Comparison of ENCODE assay signal across 9 mouse cellular contexts in the genomic region with DNA sequence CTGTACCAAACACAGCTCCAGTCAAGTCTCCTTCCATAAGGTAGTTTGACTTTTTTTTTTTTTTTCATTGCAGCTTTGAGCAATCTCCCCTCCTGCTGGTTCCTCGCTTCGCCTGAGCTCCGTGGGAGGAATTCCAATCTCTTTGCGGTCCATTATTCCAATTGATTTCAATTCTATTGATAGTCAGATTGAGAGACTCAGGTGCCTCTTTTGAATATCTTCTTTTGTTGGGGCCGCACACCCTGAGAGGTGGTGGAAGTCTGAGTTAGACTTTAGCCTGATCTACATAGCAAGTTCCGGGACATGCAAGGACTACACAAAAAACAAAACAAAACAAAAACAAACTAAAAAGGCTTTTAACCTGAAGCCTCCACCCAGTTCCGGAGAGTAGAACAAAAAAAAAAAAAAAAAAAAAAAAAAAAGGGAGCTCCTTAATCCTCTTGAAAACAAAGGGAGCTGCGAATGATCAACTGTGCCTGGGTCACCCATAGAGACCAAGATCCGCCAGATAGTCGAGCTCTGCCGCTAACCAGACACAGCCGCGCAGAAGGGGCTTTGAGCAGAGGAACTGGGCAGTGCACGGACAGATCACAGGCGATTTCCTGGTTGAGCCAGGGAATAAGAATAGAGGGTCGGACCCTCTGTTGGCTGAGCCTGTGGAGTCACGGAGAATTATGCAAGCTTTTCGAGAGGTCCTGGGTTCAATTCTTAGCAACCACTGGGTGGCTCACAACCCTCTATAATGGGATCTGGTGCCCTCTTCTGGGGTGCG. TPM values are rescaled to one million over a fixed set of nuclear protein-coding genes. Genes with fewer than 3 reads are reported as not detected.
DNase-seq lines count a peak whose midpoint lies in the region; ATAC-seq and TF ChIP-seq lines count a peak whose summit lies in the region.
"Had no signal": no experiment of that assay in that cellular context is flagged by ENCODE, and none has a peak within 500 bp of the region (broad histone marks: within the 10 kb centered on the region; RNA-seq: fewer than 3 reads in every experiment).

No protein-coding gene starts in this region.

- H3K4me3 ChIP-seq in lung, adult 2 months (replicated peaks; ENCODE audit: extremely low read depth, low read depth, low read length): no peak overlapping the region
- 0 out of 2 replicates have a peak overlapping the region, but pooled peaks have one; percentile 4 for H3K4me3 ChIP-seq in hindbrain, embryonic 13.5 days
- no peak overlapping the region for H3K4me3 ChIP-seq in neural tube, embryonic 13.5 days

- WGBS in lung, adult 2 months: 23% methylated on average over 19 of the region's 19 CpGs
- 5% methylated on average over 19 of the region's 19 CpGs for WGBS in hindbrain, embryonic 13.5 days
- WGBS in neural tube, embryonic 13.5 days: 11% methylated on average over 19 of the region's 19 CpGs

- DNase-seq in lung, adult 2 months: peak; percentile 6
- DNase-seq in lung, postnatal 14 days: no peak
- peak; percentile 36 for DNase-seq in embryo, embryonic 11 days
- DNase-seq in right cerebral cortex, postnatal 36 days (ENCODE audit: low spot score in 2 of 2): no peak
- no peak for DNase-seq in kidney, adult 18-20 months

- H3K36me3 ChIP-seq in hindbrain, embryonic 13.5 days: no peaks in the 10 kb centered on the region
- no peaks in the 10 kb centered on the region for H3K36me3 ChIP-seq in neural tube, embryonic 13.5 days

- no peak for TF ChIP-seq CTCF in lung, adult 2 months (IDR thresholded peaks at IDR 0.05; ENCODE audit: insufficient read depth, low read length)

- no peak for TF ChIP-seq POLR2A in lung, adult 2 months (IDR thresholded peaks at IDR 0.05; ENCODE audit: borderline replicate concordance, extremely low read depth, low read depth, low read length)

- H3K9me3 ChIP-seq in hindbrain, embryonic 13.5 days: no peaks in the 10 kb centered on the region
- H3K9me3 ChIP-seq in neural tube, embryonic 13.5 days: no peaks in the 10 kb centered on the region

- H3K9ac ChIP-seq in hindbrain, embryonic 13.5 days: no peak overlapping the region
- H3K9ac ChIP-seq in neural tube, embryonic 13.5 days: no peak overlapping the region

- no peaks in the 10 kb centered on the region for H3K4me1 ChIP-seq in lung, adult 2 months (ENCODE audit: control insufficient read depth, insufficient read depth, low read length)
- no peaks in the 10 kb centered on the region for H3K4me1 ChIP-seq in hindbrain, embryonic 13.5 days (replicated peaks)
- no peaks in the 10 kb centered on the region for H3K4me1 ChIP-seq in neural tube, embryonic 13.5 days (replicated peaks)

- H3K27ac ChIP-seq in hindbrain, embryonic 13.5 days: no peak overlapping the region
- no peak overlapping the region for H3K27ac ChIP-seq in neural tube, embryonic 13.5 days (replicated peaks)

- H3K27me3 ChIP-seq in hindbrain, embryonic 13.5 days: no peaks in the 10 kb centered on the region
- H3K27me3 ChIP-seq in neural tube, embryonic 13.5 days: no peaks in the 10 kb centered on the region

- no peak for ATAC-seq in hindbrain, embryonic 13.5 days (ENCODE audit: low FRiP score)
- ATAC-seq in neural tube, embryonic 13.5 days (ENCODE audit: low read depth): no peak
- no peak for ATAC-seq in CD4-positive, CD25-positive, alpha-beta regulatory T cell, adult 4 months
- ATAC-seq: activated CD4-positive, CD25-positive, alpha-beta regulatory T cell, adult 4 months had no signal

- peak overlapping the region; percentile 36 for H3K4me2 ChIP-seq in hindbrain, embryonic 13.5 days
- peak overlapping the region; percentile 6 for H3K4me2 ChIP-seq in neural tube, embryonic 13.5 days

RNA-seq across cellular contexts. Expression of a gene that starts 25.7 kb away (rescaled TPM):
- polyA plus RNA-seq in lung, adult 2 months (2012; rRNA removed): 35.8 TPM in 2 replicates
- 236 and 250 TPM in 2 replicates for polyA plus RNA-seq in hindbrain, embryonic 13.5 days (2015; fragmentation: Nextera tagmentation; extraction: Ambion mirVana)
- 215 and 237 TPM in 2 replicates for polyA plus RNA-seq in neural tube, embryonic 13.5 days (2015; fragmentation: Nextera tagmentation; extraction: Ambion mirVana)
- polyA plus RNA-seq in CD4-positive, CD25-positive, alpha-beta regulatory T cell, adult 4 months (2017; shearing (Covaris generic)): 10 to 100 TPM; 49.7 to 52.2 TPM

Comparison
In these comparisons a context has a peak if more than half of its experiments do, and no peak if none do; other contexts are left out.
1. DNase-seq: peak in lung, adult 2 months (single experiment) and embryo, embryonic 11 days (single experiment); none in lung, postnatal 14 days (single experiment), right cerebral cortex, postnatal 36 days (0 of 2) and kidney, adult 18-20 months (single experiment).